8 mouse cellular contexts compared by ENCODE assay signal in genomic region chr2:167689501-167690218, GRCm38 (mm10). TPM values are rescaled to one million over a fixed set of nuclear protein-coding genes. Genes with fewer than 3 reads are reported as not detected.
DNase-seq lines count a peak whose midpoint lies in the region; ATAC-seq and TF ChIP-seq lines count a peak whose summit lies in the region.

Gene Tmem189 (minus strand): TSS chr2:167689822.

- H3K4me2 ChIP-seq in embryonic facial prominence, embryonic 12.5 days (replicated peaks): peak within 1 kb of the TSS; percentile 91
- peak within 1 kb of the TSS; percentile 94 for H3K4me2 ChIP-seq in limb, embryonic 14.5 days (replicated peaks; ENCODE audit: low read depth, low read length, severe bottlenecking)
- H3K4me2 ChIP-seq in midbrain, embryonic 14.5 days (ENCODE audit: low read length): peak within 1 kb of the TSS; percentile 83

- H3K4me3 ChIP-seq in embryonic facial prominence, embryonic 12.5 days: peak within 1 kb of the TSS; percentile 63
- peak within 1 kb of the TSS; percentile 89 for H3K4me3 ChIP-seq in kidney, adult 2 months (ENCODE audit: insufficient read depth, low read depth, low read length)
- H3K4me3 ChIP-seq in limb, embryonic 14.5 days (replicated peaks; ENCODE audit: low read length): peak within 1 kb of the TSS; percentile 72
- H3K4me3 ChIP-seq in midbrain, embryonic 14.5 days (replicated peaks; ENCODE audit: low read depth, low read length): peak within 1 kb of the TSS; percentile 54

- peaks cover 52% of the 10 kb centered on the region for H3K27me3 ChIP-seq in embryonic facial prominence, embryonic 12.5 days
- H3K27me3 ChIP-seq in kidney, adult 2 months (replicated peaks; ENCODE audit: control insufficient read depth, insufficient read depth, low read length): no peaks in the 10 kb centered on the region
- peaks cover 23% of the 10 kb centered on the region for H3K27me3 ChIP-seq in limb, embryonic 14.5 days (ENCODE audit: control insufficient read depth, insufficient read depth, low read length)
- peaks cover 48% of the 10 kb centered on the region for H3K27me3 ChIP-seq in midbrain, embryonic 14.5 days (ENCODE audit: control insufficient read depth, insufficient read depth, low read length)

- H3K27ac ChIP-seq in embryonic facial prominence, embryonic 12.5 days: 0 out of 2 replicates have a peak within 1 kb of the TSS, but pooled peaks have one; percentile 0
- H3K27ac ChIP-seq in kidney, adult 2 months (ENCODE audit: insufficient read depth, low read depth, low read length): peak within 1 kb of the TSS; percentile 70
- H3K27ac ChIP-seq in limb, embryonic 14.5 days (replicated peaks; ENCODE audit: low read depth, low read length): peak within 1 kb of the TSS; percentile 55; the same call in 1 of the 2 replicates
- no peak within 1 kb of the TSS for H3K27ac ChIP-seq in midbrain, embryonic 14.5 days (replicated peaks; ENCODE audit: low read depth, low read length)

- no peaks in the 10 kb centered on the region for H3K9me3 ChIP-seq in embryonic facial prominence, embryonic 12.5 days
- no peaks in the 10 kb centered on the region for H3K9me3 ChIP-seq in limb, embryonic 14.5 days (ENCODE audit: control insufficient read depth, low read length)
- no peaks in the 10 kb centered on the region for H3K9me3 ChIP-seq in midbrain, embryonic 14.5 days (ENCODE audit: control insufficient read depth, low read length)

- no peaks in the 10 kb centered on the region for H3K36me3 ChIP-seq in embryonic facial prominence, embryonic 12.5 days
- no peaks in the 10 kb centered on the region for H3K36me3 ChIP-seq in kidney, adult 2 months (ENCODE audit: control insufficient read depth, insufficient read depth, low read length)
- H3K36me3 ChIP-seq in limb, embryonic 14.5 days (ENCODE audit: control insufficient read depth, insufficient read depth, low read length): no peaks in the 10 kb centered on the region
- H3K36me3 ChIP-seq in midbrain, embryonic 14.5 days (ENCODE audit: control insufficient read depth, insufficient read depth, low read length): no peaks in the 10 kb centered on the region

- peak; percentile 16 for TF ChIP-seq POLR2A in kidney, adult 2 months (IDR thresholded peaks at IDR 0.05; ENCODE audit: low read depth, low read length)
- TF ChIP-seq POLR2A in limb, embryonic 14.5 days (IDR thresholded peaks at IDR 0.05; ENCODE audit: borderline replicate concordance, extremely low read depth, insufficient read depth, insufficient read length): no peak

- ATAC-seq in embryonic facial prominence, embryonic 12.5 days (ENCODE audit: insufficient number of reproducible peaks, insufficient read depth, low FRiP score, low TSS enrichment): no peak
- ATAC-seq in limb, embryonic 14.5 days (ENCODE audit: low FRiP score, low read depth): peak; percentile 4; the same call in 1 of the 2 replicates
- ATAC-seq in midbrain, embryonic 14.5 days (ENCODE audit: low FRiP score, low TSS enrichment): no peak

- DNase-seq in 3T3-L1 (ENCODE audit: low read depth, low spot score): peak; percentile 85
- DNase-seq in adrenal gland, adult (ENCODE audit: inconsistent age in 2 of 2, low spot score in 1 of 2): peak; percentile 82 to 90
- DNase-seq in heart, adult 18-20 months: peak; percentile 52 to 76
- DNase-seq in kidney, adult 2 months: peak; percentile 65
- DNase-seq in limb, embryonic 14.5 days (ENCODE audit: low spot score): peak; percentile 60
- peak; percentile 66 for DNase-seq in midbrain, embryonic 14.5 days
- DNase-seq in spleen, postnatal 10 days (ENCODE audit: low spot score in 2 of 2): peak; percentile 68 to 74

- 0 out of 2 replicates have a peak, but pooled peaks cover 12% of the 10 kb centered on the region for H3K4me1 ChIP-seq in embryonic facial prominence, embryonic 12.5 days
- peaks cover 9% of the 10 kb centered on the region; the same call in 1 of the 2 replicates for H3K4me1 ChIP-seq in kidney, adult 2 months (ENCODE audit: control insufficient read depth, insufficient read depth, low read length)
- H3K4me1 ChIP-seq in limb, embryonic 14.5 days (ENCODE audit: control insufficient read depth, insufficient read depth, low read length): peaks cover 7% of the 10 kb centered on the region; the same call in 1 of the 2 replicates
- 0 out of 2 replicates have a peak, but pooled peaks cover 4% of the 10 kb centered on the region for H3K4me1 ChIP-seq in midbrain, embryonic 14.5 days (ENCODE audit: control insufficient read depth, insufficient read depth, low read length)

- TF ChIP-seq CTCF in kidney, adult 2 months (conservative IDR thresholded peaks at IDR 0.05; ENCODE audit: insufficient read depth, insufficient read length, low read depth, low read length): no peak

- under 1% methylated on average over 94 of the region's 99 CpGs for WGBS in embryonic facial prominence, embryonic 12.5 days
- under 1% methylated on average over 98 of the region's 99 CpGs for WGBS in kidney, adult 2 months
- WGBS in limb, embryonic 14.5 days: under 1% methylated on average over 82 of the region's 99 CpGs
- under 1% methylated on average over 96 of the region's 99 CpGs for WGBS in midbrain, embryonic 14.5 days

- H3K9ac ChIP-seq in embryonic facial prominence, embryonic 12.5 days: peak within 1 kb of the TSS; percentile 61
- peak within 1 kb of the TSS; percentile 69 for H3K9ac ChIP-seq in limb, embryonic 14.5 days (ENCODE audit: low read depth, low read length, severe bottlenecking)
- H3K9ac ChIP-seq in midbrain, embryonic 14.5 days (replicated peaks; ENCODE audit: low read length): peak within 1 kb of the TSS; percentile 48

RNA-seq across cellular contexts. Expression of gene Tmem189, which starts in this region (rescaled TPM):
- polyA plus RNA-seq in embryonic facial prominence, embryonic 12.5 days (2016; fragmentation: Nextera tagmentation; extraction: Ambion mirVana): 45.0 and 46.9 TPM in 2 replicates
- total RNA-seq in heart, adult 18-20 months (2021): 10 to 100 TPM; 22.0 to 23.0 TPM
- 288 and 414 TPM in 2 replicates for polyA plus RNA-seq in kidney, adult 2 months (2012; rRNA removed)
- polyA plus RNA-seq in limb, embryonic 14.5 days (2012; rRNA removed): 58.9 and 76.0 TPM in 2 replicates
- 37.2 and 39.3 TPM in 2 replicates for polyA plus RNA-seq in limb, embryonic 14.5 days (2014; fragmentation: Nextera tagmentation; extraction: Ambion mirVana)
- polyA plus RNA-seq in midbrain, embryonic 14.5 days (2014; fragmentation: Nextera tagmentation; extraction: Ambion mirVana): 28.8 and 29.9 TPM in 2 replicates
